Mouse (Mus musculus): ENCODE measurements around the gene Tmem186. TPM values are rescaled to one million over a fixed set of nuclear protein-coding genes. Genes with fewer than 3 reads are reported as not detected.

Tmem186 gene
- polyA plus RNA-seq, 1 experiment from 2014 or later: 7.0 TPM

GRCm38 (mm10) chr16:8669432-8669831 is 31.9 kb upstream of the Tmem186 start:
- peak overlapping the region; percentile 80 for H3K4me2 ChIP-seq (ENCODE audit: low read depth, low read length)
- H3K4me3 ChIP-seq (ENCODE audit: low read depth, low read length): peak overlapping the region; percentile 77; the same call in 1 of the 2 replicates
- no peak for DNase-seq
- H3K9ac ChIP-seq (replicated peaks): peak overlapping the region; percentile 36; the same call in 1 of the 2 replicates
- H3K9me3 ChIP-seq (ENCODE audit: low read length): no peaks in the 10 kb centered on the region
- H3K4me1 ChIP-seq (ENCODE audit: insufficient read depth): peaks cover 67% of the 10 kb centered on the region
- H3K27ac ChIP-seq (ENCODE audit: low read depth): peak overlapping the region; percentile 44; the same call in 1 of the 2 replicates
- no peak for ATAC-seq
- no peak for TF ChIP-seq CTCF (IDR thresholded peaks at IDR 0.05; ENCODE audit: low read depth)
- no peak for TF ChIP-seq EP300 (IDR thresholded peaks at IDR 0.05; ENCODE audit: low read depth)
- WGBS (ENCODE audit: insufficient replicate concordance): 80% methylated on average over 5 of the region's 5 CpGs
- no peaks in the 10 kb centered on the region for H3K27me3 ChIP-seq (ENCODE audit: insufficient read depth, low read length)
- H3K36me3 ChIP-seq (replicated peaks; ENCODE audit: insufficient read depth, low read length): peaks cover 22% of the 10 kb centered on the region

DNA sequence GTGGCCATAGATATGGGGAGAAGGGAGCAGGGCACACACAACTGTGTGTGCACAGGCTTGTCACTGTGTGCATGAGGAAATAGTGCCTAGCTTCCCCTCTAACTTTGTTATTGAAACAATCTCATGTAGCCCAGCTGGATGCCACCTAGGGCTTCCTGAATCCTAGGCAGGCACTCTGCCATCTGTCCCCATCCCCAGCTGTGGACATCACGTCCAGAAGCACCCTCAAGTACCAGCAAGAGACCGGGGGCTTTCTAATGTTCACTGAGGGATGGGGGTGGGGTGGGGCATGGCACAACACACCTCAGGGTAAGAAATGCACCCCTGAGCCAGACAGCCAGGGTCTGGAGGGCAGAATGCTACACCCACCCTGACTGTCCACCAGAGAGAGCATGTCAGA is 30.9 kb upstream of the Tmem186 start:
- H3K4me2 ChIP-seq (ENCODE audit: low read depth, low read length): no peak overlapping the region; the same call in 1 of the 2 replicates
- TF ChIP-seq CTCF (IDR thresholded peaks at IDR 0.05; ENCODE audit: low read depth): no peak
- no peak for TF ChIP-seq EP300 (IDR thresholded peaks at IDR 0.05; ENCODE audit: low read depth)
- no peak overlapping the region for H3K9ac ChIP-seq (replicated peaks)
- H3K36me3 ChIP-seq (replicated peaks; ENCODE audit: insufficient read depth, low read length): peaks cover 32% of the 10 kb centered on the region
- DNase-seq (no peak), ATAC-seq (no peak)
- no peak overlapping the region for H3K27ac ChIP-seq (ENCODE audit: low read depth)
- no peak overlapping the region for H3K4me3 ChIP-seq (ENCODE audit: low read depth, low read length)
- H3K27me3 ChIP-seq (ENCODE audit: insufficient read depth, low read length): no peaks in the 10 kb centered on the region
- H3K9me3 ChIP-seq (ENCODE audit: low read length): no peaks in the 10 kb centered on the region
- H3K4me1 ChIP-seq (ENCODE audit: insufficient read depth): peaks cover 60% of the 10 kb centered on the region
- 83% methylated on average over 2 of the region's 2 CpGs for WGBS (ENCODE audit: insufficient replicate concordance)

GRCm38 (mm10) chr16:8667814-8668213 is 30.3 kb upstream of the Tmem186 start:
- no peaks in the 10 kb centered on the region for H3K27me3 ChIP-seq (ENCODE audit: insufficient read depth, low read length)
- H3K4me3 ChIP-seq (ENCODE audit: low read depth, low read length): peak overlapping the region; percentile 5; the same call in 1 of the 2 replicates
- no peaks in the 10 kb centered on the region for H3K9me3 ChIP-seq (ENCODE audit: low read length)
- TF ChIP-seq CTCF (IDR thresholded peaks at IDR 0.05; ENCODE audit: low read depth): no peak
- TF ChIP-seq EP300 (IDR thresholded peaks at IDR 0.05; ENCODE audit: low read depth): no peak
- 77% methylated on average over 4 of the region's 4 CpGs for WGBS (ENCODE audit: insufficient replicate concordance)
- peak overlapping the region; percentile 77 for H3K27ac ChIP-seq (ENCODE audit: low read depth)
- peaks cover 37% of the 10 kb centered on the region for H3K36me3 ChIP-seq (replicated peaks; ENCODE audit: insufficient read depth, low read length)
- ATAC-seq (no peak), DNase-seq (no peak)
- peak overlapping the region; percentile 28; the same call in 1 of the 2 replicates for H3K9ac ChIP-seq (replicated peaks)
- peaks cover 54% of the 10 kb centered on the region for H3K4me1 ChIP-seq (ENCODE audit: insufficient read depth)
- peak overlapping the region; percentile 51 for H3K4me2 ChIP-seq (ENCODE audit: low read depth, low read length)

DNA sequence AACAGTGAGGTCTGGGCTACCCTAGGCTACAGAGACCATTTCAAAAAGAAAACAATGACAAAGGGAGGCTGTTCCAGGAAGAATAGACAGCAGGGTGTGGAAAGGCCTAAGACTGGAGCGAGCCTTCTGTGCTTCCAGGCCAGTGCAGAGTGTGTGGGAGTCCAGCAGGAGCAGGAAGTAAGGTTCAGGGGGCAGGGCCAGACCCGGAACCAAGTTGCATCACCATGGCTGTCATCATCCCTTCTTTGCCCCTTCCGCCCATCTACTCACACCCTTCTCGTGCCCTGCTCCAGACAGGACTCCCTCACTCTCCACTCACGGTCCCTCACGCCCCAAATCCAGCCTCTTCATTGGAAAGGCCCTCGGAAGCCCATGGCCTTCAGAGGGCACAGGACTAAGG is 29.7 kb upstream of the Tmem186 start:
- ATAC-seq (no peak), DNase-seq (peak; percentile 65)
- Histone ChIP-seq H3K27me3 (ENCODE audit: insufficient read depth, low read length) (no peaks in the 10 kb centered on the region), H3K9ac (replicated peaks) (peak overlapping the region; percentile 28; the same call in 1 of the 2 replicates), H3K36me3 (replicated peaks; ENCODE audit: insufficient read depth, low read length) (peaks cover 43% of the 10 kb centered on the region), H3K9me3 (ENCODE audit: low read length) (no peaks in the 10 kb centered on the region), H3K4me3 (ENCODE audit: low read depth, low read length) (peak overlapping the region; percentile 5; the same call in 1 of the 2 replicates), H3K27ac (ENCODE audit: low read depth) (peak overlapping the region; percentile 77), H3K4me2 (ENCODE audit: low read depth, low read length) (peak overlapping the region; percentile 51), H3K4me1 (ENCODE audit: insufficient read depth) (peaks cover 50% of the 10 kb centered on the region)
- TF ChIP-seq CTCF (IDR thresholded peaks at IDR 0.05; ENCODE audit: low read depth): no peak
- TF ChIP-seq EP300 (IDR thresholded peaks at IDR 0.05; ENCODE audit: low read depth): no peak
- 52% methylated on average over 7 of the region's 7 CpGs for WGBS (ENCODE audit: insufficient replicate concordance)

GRCm38 (mm10) chr16:8666452-8666851 is 28.9 kb upstream of the Tmem186 start:
- H3K9ac ChIP-seq (replicated peaks): no peak overlapping the region; the same call in 1 of the 2 replicates
- WGBS (ENCODE audit: insufficient replicate concordance): 15% methylated on average over 2 of the region's 2 CpGs
- peaks cover 50% of the 10 kb centered on the region for H3K4me1 ChIP-seq (ENCODE audit: insufficient read depth)
- ATAC-seq: 0 out of 2 replicates have a peak, but pooled peaks have one; percentile 10
- 0 out of 2 replicates have a peak overlapping the region, but pooled peaks have one; percentile 23 for H3K4me2 ChIP-seq (ENCODE audit: low read depth, low read length)
- H3K36me3 ChIP-seq (replicated peaks; ENCODE audit: insufficient read depth, low read length): peaks cover 51% of the 10 kb centered on the region
- no peak for DNase-seq
- TF ChIP-seq CTCF (IDR thresholded peaks at IDR 0.05; ENCODE audit: low read depth): no peak
- no peak for TF ChIP-seq EP300 (IDR thresholded peaks at IDR 0.05; ENCODE audit: low read depth)
- no peaks in the 10 kb centered on the region for H3K27me3 ChIP-seq (ENCODE audit: insufficient read depth, low read length)
- no peaks in the 10 kb centered on the region for H3K9me3 ChIP-seq (ENCODE audit: low read length)
- H3K4me3 ChIP-seq (ENCODE audit: low read depth, low read length): no peak overlapping the region
- H3K27ac ChIP-seq (ENCODE audit: low read depth): peak overlapping the region; percentile 77; the same call in 1 of the 2 replicates

GRCm38 (mm10) chr16:8665367-8665766 is 27.9 kb upstream of the Tmem186 start:
- ATAC-seq: no peak
- Histone ChIP-seq H3K4me2 (ENCODE audit: low read depth, low read length) (no peak overlapping the region), H3K27ac (ENCODE audit: low read depth) (no peak overlapping the region), H3K4me1 (ENCODE audit: insufficient read depth) (peaks cover 46% of the 10 kb centered on the region), H3K27me3 (ENCODE audit: insufficient read depth, low read length) (no peaks in the 10 kb centered on the region), H3K36me3 (replicated peaks; ENCODE audit: insufficient read depth, low read length) (peaks cover 60% of the 10 kb centered on the region), H3K9me3 (ENCODE audit: low read length) (no peaks in the 10 kb centered on the region), H3K4me3 (ENCODE audit: low read depth, low read length) (no peak overlapping the region), H3K9ac (replicated peaks) (no peak overlapping the region; the same call in 1 of the 2 replicates)
- TF ChIP-seq EP300 (IDR thresholded peaks at IDR 0.05; ENCODE audit: low read depth) (no peak), CTCF (IDR thresholded peaks at IDR 0.05; ENCODE audit: low read depth) (no peak)
- WGBS (ENCODE audit: insufficient replicate concordance): 87% methylated on average over 5 of the region's 5 CpGs
- no peak for DNase-seq

All from liver, postnatal 0 days (tissue).